In the genomic region with DNA sequence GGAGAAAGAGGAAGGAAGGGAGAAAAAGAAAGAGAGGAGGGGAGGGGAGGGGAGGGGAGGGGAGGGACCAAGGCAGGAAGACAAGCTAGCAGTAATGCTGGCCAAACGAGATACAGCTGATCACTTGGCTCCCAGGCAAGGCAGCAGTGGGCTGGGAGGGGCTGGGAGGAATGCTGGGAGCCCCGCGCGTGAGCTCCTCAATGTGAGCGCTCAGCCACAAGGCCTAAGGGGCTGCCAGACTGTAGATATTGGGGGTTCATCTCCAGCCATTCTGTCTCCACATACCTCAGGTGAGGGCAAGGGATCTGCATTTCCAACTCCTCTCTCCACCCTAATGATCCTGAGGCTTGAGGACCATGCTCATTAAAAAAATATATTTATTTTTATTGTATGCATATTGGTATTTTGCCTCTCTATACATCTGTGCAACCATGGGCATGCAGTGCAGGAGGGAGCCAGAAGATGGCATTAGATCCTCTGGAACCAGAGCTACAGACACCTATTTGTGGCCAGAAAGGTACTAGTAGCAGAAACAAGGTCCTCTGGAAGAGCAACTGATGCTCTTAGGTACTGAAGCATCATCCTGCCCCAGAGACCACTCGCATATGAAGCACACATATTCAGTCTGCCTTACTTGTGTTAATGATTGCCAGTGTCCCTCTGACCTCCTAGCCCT, we compare ENCODE assay signal across 9 mouse cellular contexts. TPM values are rescaled to one million over a fixed set of nuclear protein-coding genes. Genes with fewer than 3 reads are reported as not detected.
DNase-seq lines count a peak whose midpoint lies in the region; ATAC-seq lines count a peak whose summit lies in the region.
"Had no signal": no experiment of that assay in that cellular context is flagged by ENCODE, and none has a peak within 500 bp of the region (broad histone marks: within the 10 kb centered on the region; RNA-seq: fewer than 3 reads in every experiment).

No protein-coding gene starts in this region.

- no peak overlapping the region for H3K27ac ChIP-seq in neural tube, embryonic 11.5 days (ENCODE audit: low read depth, low read length)
- H3K27ac ChIP-seq in heart, embryonic 15.5 days: peak overlapping the region; percentile 67
- H3K27ac ChIP-seq in neural tube, embryonic 12.5 days: no peak overlapping the region
- H3K27ac ChIP-seq: embryonic facial prominence, embryonic 15.5 days had no signal

- H3K4me1 ChIP-seq in neural tube, embryonic 11.5 days (ENCODE audit: control insufficient read depth, insufficient read depth, low read length): no peaks in the 10 kb centered on the region
- H3K4me1 ChIP-seq in heart, embryonic 15.5 days (replicated peaks): peaks cover 18% of the 10 kb centered on the region
- no peaks in the 10 kb centered on the region for H3K4me1 ChIP-seq in neural tube, embryonic 12.5 days

- H3K4me3 ChIP-seq in neural tube, embryonic 11.5 days (ENCODE audit: low read depth, low read length): no peak overlapping the region
- H3K4me3 ChIP-seq in heart, embryonic 15.5 days: no peak overlapping the region
- no peak overlapping the region for H3K4me3 ChIP-seq in neural tube, embryonic 12.5 days
- H3K4me3 ChIP-seq: embryonic facial prominence, embryonic 15.5 days had no signal

- no peaks in the 10 kb centered on the region for H3K27me3 ChIP-seq in neural tube, embryonic 11.5 days (ENCODE audit: control insufficient read depth, insufficient read depth, low read length)
- no peaks in the 10 kb centered on the region for H3K27me3 ChIP-seq in heart, embryonic 15.5 days
- no peaks in the 10 kb centered on the region for H3K27me3 ChIP-seq in neural tube, embryonic 12.5 days (replicated peaks)
- H3K27me3 ChIP-seq: embryonic facial prominence, embryonic 15.5 days had no signal

- H3K4me2 ChIP-seq in neural tube, embryonic 11.5 days (ENCODE audit: low read depth): no peak overlapping the region
- peak overlapping the region; percentile 32; the same call in 1 of the 2 replicates for H3K4me2 ChIP-seq in heart, embryonic 15.5 days
- H3K4me2 ChIP-seq in neural tube, embryonic 12.5 days (replicated peaks): no peak overlapping the region
- H3K4me2 ChIP-seq: embryonic facial prominence, embryonic 15.5 days had no signal

- ATAC-seq in neural tube, embryonic 11.5 days (ENCODE audit: insufficient read depth, low FRiP score, low TSS enrichment): peak; percentile 10; the same call in 1 of the 2 replicates
- ATAC-seq in heart, embryonic 15.5 days (replicated peaks; ENCODE audit: insufficient number of reproducible peaks, insufficient read depth, low FRiP score, low read depth): no peak
- ATAC-seq in neural tube, embryonic 12.5 days (ENCODE audit: low FRiP score, low read depth): peak; percentile 27; the same call in 1 of the 2 replicates
- no peak for ATAC-seq in erythroblast, adult 5-6 weeks (replicated peaks; ENCODE audit: low FRiP score, poor library complexity, severe bottlenecking)

- no peaks in the 10 kb centered on the region for H3K36me3 ChIP-seq in neural tube, embryonic 11.5 days (ENCODE audit: control insufficient read depth, insufficient read depth, low read length)
- no peaks in the 10 kb centered on the region for H3K36me3 ChIP-seq in heart, embryonic 15.5 days
- H3K36me3 ChIP-seq in neural tube, embryonic 12.5 days: no peaks in the 10 kb centered on the region
- H3K36me3 ChIP-seq: embryonic facial prominence, embryonic 15.5 days had no signal

- intact Hi-C loops in left cerebral cortex, postnatal 25 days (cut with DNase I): loop anchor here (1.0 to 2.0 kb wide), 2 partner anchors 48 to 120 kb away; no protein-coding TSS in a partner anchor

- WGBS in neural tube, embryonic 11.5 days: 45% methylated on average over 6 of the region's 6 CpGs
- 16% methylated on average over 6 of the region's 6 CpGs for WGBS in heart, embryonic 15.5 days
- 36% methylated on average over 6 of the region's 6 CpGs for WGBS in neural tube, embryonic 12.5 days

- peak; percentile 48 for DNase-seq in adrenal gland, postnatal 10 days
- DNase-seq in adrenal gland, postnatal 4 days (ENCODE audit: low spot score in 2 of 2): no peak
- DNase-seq in neural tube, embryonic 11.5 days (ENCODE audit: low spot score): no peak
- DNase-seq in neural tube, embryonic 10.5 days (ENCODE audit: extremely low spot score, low spot score): no peak
- peak; percentile 39 to 64 for DNase-seq in left cerebral cortex, postnatal 25 days (ENCODE audit: low spot score in 2 of 2)

- H3K9me3 ChIP-seq in neural tube, embryonic 11.5 days (ENCODE audit: control insufficient read depth, low read length): no peaks in the 10 kb centered on the region
- H3K9me3 ChIP-seq in heart, embryonic 15.5 days (replicated peaks): no peaks in the 10 kb centered on the region
- H3K9me3 ChIP-seq in neural tube, embryonic 12.5 days: no peaks in the 10 kb centered on the region
- H3K9me3 ChIP-seq: embryonic facial prominence, embryonic 15.5 days had no signal

- no peak overlapping the region for H3K9ac ChIP-seq in neural tube, embryonic 11.5 days (ENCODE audit: low read length)
- H3K9ac ChIP-seq in heart, embryonic 15.5 days: no peak overlapping the region
- no peak overlapping the region for H3K9ac ChIP-seq in neural tube, embryonic 12.5 days
- H3K9ac ChIP-seq: embryonic facial prominence, embryonic 15.5 days had no signal

RNA-seq across cellular contexts. Expression of a gene that starts 2.6 kb away (rescaled TPM):
- 100 to 1,000 TPM; 161 to 189 TPM for total RNA-seq in adrenal gland, postnatal 10 days (2021)
- total RNA-seq in adrenal gland, postnatal 4 days (2021): 100 to 1,000 TPM; 117 to 119 TPM
- 19.5 and 19.8 TPM in 2 replicates for polyA plus RNA-seq in neural tube, embryonic 11.5 days (2014; fragmentation: Nextera tagmentation; extraction: Ambion mirVana)
- 45.9 and 54.5 TPM in 2 replicates for polyA plus RNA-seq in heart, embryonic 15.5 days (2015; fragmentation: Nextera tagmentation; extraction: Ambion mirVana)
- 10 to 100 TPM; 10.4 to 14.9 TPM for total RNA-seq in left cerebral cortex, postnatal 25 days (2021)
- 14.5 and 17.1 TPM in 2 replicates for polyA plus RNA-seq in neural tube, embryonic 12.5 days (2016; fragmentation: Nextera tagmentation; extraction: Ambion mirVana)
- not detected in 2 replicates for total RNA-seq in erythroblast, adult 5-6 weeks (2015; ENCODE audit: low replicate concordance)
- not detected in 2 replicates for total RNA-seq in erythroblast, adult 5-6 weeks (2017; ENCODE audit: low replicate concordance)

Comparison
In these comparisons a context has a peak if more than half of its experiments do, and no peak if none do; other contexts are left out.
1. DNase-seq: peak in adrenal gland, postnatal 10 days (single experiment) and left cerebral cortex, postnatal 25 days (2 of 2); none in adrenal gland, postnatal 4 days (0 of 2), neural tube, embryonic 11.5 days (single experiment) and neural tube, embryonic 10.5 days (single experiment).
2. ATAC-seq: peak in neural tube, embryonic 11.5 days (single experiment) and neural tube, embryonic 12.5 days (single experiment); none in heart, embryonic 15.5 days (single experiment) and erythroblast, adult 5-6 weeks (single experiment).
3. RNA of a gene that starts 2.6 kb away (total RNA-seq): 161 to 189 TPM in adrenal gland, postnatal 10 days, 117 to 119 TPM in adrenal gland, postnatal 4 days and 10.4 to 14.9 TPM in left cerebral cortex, postnatal 25 days; not detected in erythroblast, adult 5-6 weeks; every median in the first group is over 4 times any median in the second.